Mouse (Mus musculus) spleen, adult 2 months (tissue): ENCODE data around the gene Mfap1a.

Experiments
- CTCF ChIP-seq: fragments of 200-500 bp; IDR thresholded peaks from 2 replicates; pipeline ENCODE4 v1.5.1; 2011; ENCODE audit warnings: mild to moderate bottlenecking, inconsistent platforms; ENCODE audit not compliant: insufficient read depth, insufficient read length, insufficient replicate concordance; ENCODE audit errors: extremely low read depth
- POLR2A ChIP-seq: fragments of 200-500 bp; IDR thresholded peaks from 2 replicates; pipeline ENCODE4 v1.6.1; 2011; ENCODE audit warnings: low read depth, low read length, inconsistent platforms

DNA sequence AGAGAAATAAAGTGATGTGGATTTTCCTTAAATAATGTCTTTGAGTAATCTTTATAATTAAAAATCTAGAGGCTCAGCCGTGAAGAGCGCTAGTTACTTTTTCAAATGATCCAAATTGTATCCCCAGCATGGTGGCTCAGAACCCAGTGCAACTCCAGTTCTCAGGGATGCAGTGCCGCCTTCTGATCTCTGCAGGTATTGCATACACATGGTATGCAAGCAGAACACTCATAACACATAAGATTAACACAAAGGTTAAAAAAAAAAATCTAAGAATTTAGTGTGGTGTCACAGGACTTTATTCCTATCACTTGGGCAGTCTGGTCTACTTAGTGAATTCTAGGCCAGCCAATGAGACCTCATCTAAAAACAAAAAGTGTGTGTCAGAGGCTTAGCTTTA is 38.4 kb upstream of the Mfap1a start:
- TF ChIP-seq CTCF, result no peak
- TF ChIP-seq POLR2A, result no peak
